Mouse (Mus musculus): ENCODE results near the gene Rreb1. TPM values are rescaled to one million over a fixed set of nuclear protein-coding genes. Genes with fewer than 3 reads are reported as not detected.
A peak's percentile ranks its signal among the peaks of the same experiment; 100 is the strongest.

Rreb1 gene
- total RNA-seq, 2 experiments from 2014 or later, result 36.2 to 48.7 TPM

- no peak for TF ChIP-seq CTCF (IDR thresholded peaks at IDR 0.05)
These were observed 70.2 kb downstream of the Rreb1 start for GRCm38 (mm10) chr13:37848438-37848837.

GRCm38 (mm10) chr13:37851617-37852016 lies 73.4 kb downstream of the Rreb1 start:
- Histone ChIP-seq H3K4me3 (no peak overlapping the region), H3K27ac (no peak overlapping the region)
- no peak for TF ChIP-seq CTCF (IDR thresholded peaks at IDR 0.05)
- intact Hi-C loops (cut with DNase I), result no loop called here
- DNase-seq (ENCODE audit: extremely low spot score in 1 of 2, low spot score in 2 of 2), result no peak

More at GRCm38 (mm10) chr13:37848438-37848837, 70.2 kb downstream of the Rreb1 start:
- no peak overlapping the region for H3K27ac ChIP-seq
- no peak for DNase-seq (ENCODE audit: extremely low spot score in 1 of 2, low spot score in 2 of 2)
- intact Hi-C loops (cut with DNase I), result no loop called here
- no peak overlapping the region for H3K4me3 ChIP-seq

- TF ChIP-seq CTCF (IDR thresholded peaks at IDR 0.05), result no peak
- H3K27ac ChIP-seq, result no peak overlapping the region
- DNase-seq (ENCODE audit: extremely low spot score in 1 of 2, low spot score in 2 of 2), result no peak
- no peak overlapping the region for H3K4me3 ChIP-seq
- intact Hi-C loops (cut with DNase I), result no loop called here
These were observed 74.7 kb downstream of the Rreb1 start for GRCm38 (mm10) chr13:37852850-37853249.

GRCm38 (mm10) chr13:37853441-37853840 lies 75.2 kb downstream of the Rreb1 start:
- intact Hi-C loops (cut with DNase I), result no loop called here
- TF ChIP-seq CTCF (IDR thresholded peaks at IDR 0.05), result no peak
- Histone ChIP-seq H3K27ac (no peak overlapping the region), H3K4me3 (no peak overlapping the region)
- no peak for DNase-seq (ENCODE audit: extremely low spot score in 1 of 2, low spot score in 2 of 2)

GRCm38 (mm10) chr13:37854031-37854431 lies 75.8 kb downstream of the Rreb1 start:
- no peak for TF ChIP-seq CTCF (IDR thresholded peaks at IDR 0.05)
- DNase-seq (ENCODE audit: extremely low spot score in 1 of 2, low spot score in 2 of 2), result peak in 1 of 2 experiments; percentile 22
- intact Hi-C loops (cut with DNase I), result no loop called here
- H3K4me3 ChIP-seq, result peak overlapping the region; percentile 28
- no peak overlapping the region; the same call in 1 of the 2 replicates for H3K27ac ChIP-seq

GRCm38 (mm10) chr13:37854455-37855220 lies 76.4 kb downstream of the Rreb1 start:
- no peak overlapping the region; the same call in 1 of the 2 replicates for H3K27ac ChIP-seq
- no peak for DNase-seq (ENCODE audit: extremely low spot score in 1 of 2, low spot score in 2 of 2)
- TF ChIP-seq CTCF (IDR thresholded peaks at IDR 0.05), result no peak
- intact Hi-C loops (cut with DNase I), result no loop called here
- H3K4me3 ChIP-seq, result no peak overlapping the region; the same call in 1 of the 2 replicates

- DNase-seq (ENCODE audit: extremely low spot score in 1 of 2, low spot score in 2 of 2), result no peak
- Histone ChIP-seq H3K4me3 (no peak overlapping the region), H3K27ac (no peak overlapping the region)
- intact Hi-C loops (cut with DNase I), result no loop called here
- TF ChIP-seq CTCF (IDR thresholded peaks at IDR 0.05), result no peak
These were observed 77.1 kb downstream of the Rreb1 start for GRCm38 (mm10) chr13:37855221-37855757.

GRCm38 (mm10) chr13:37855765-37856164 lies 77.6 kb downstream of the Rreb1 start:
- Histone ChIP-seq H3K4me3 (no peak overlapping the region), H3K27ac (no peak overlapping the region)
- no peak for DNase-seq (ENCODE audit: extremely low spot score in 1 of 2, low spot score in 2 of 2)
- no peak for TF ChIP-seq CTCF (IDR thresholded peaks at IDR 0.05)
- intact Hi-C loops (cut with DNase I), result no loop called here

- no peak for TF ChIP-seq CTCF (IDR thresholded peaks at IDR 0.05)
- no peak for DNase-seq (ENCODE audit: extremely low spot score in 1 of 2, low spot score in 2 of 2)
- H3K27ac ChIP-seq, result no peak overlapping the region
- no peak overlapping the region for H3K4me3 ChIP-seq
- intact Hi-C loops (cut with DNase I), result no loop called here
These were observed 78.3 kb downstream of the Rreb1 start for GRCm38 (mm10) chr13:37856537-37856936.

- peak; percentile 87 to 88 for DNase-seq (ENCODE audit: extremely low spot score in 1 of 2, low spot score in 2 of 2)
- intact Hi-C loops (cut with DNase I), result no loop called here
- no peak for TF ChIP-seq CTCF (IDR thresholded peaks at IDR 0.05)
- Histone ChIP-seq H3K4me3 (peak overlapping the region; percentile 70), H3K27ac (peak overlapping the region; percentile 71)
These were observed 79.3 kb downstream of the Rreb1 start for GRCm38 (mm10) chr13:37857284-37858065.

GRCm38 (mm10) chr13:37858066-37858501 lies 79.9 kb downstream of the Rreb1 start:
- TF ChIP-seq CTCF (IDR thresholded peaks at IDR 0.05), result no peak; the same call in 1 of the 2 replicates
- intact Hi-C loops (cut with DNase I), result no loop called here
- Histone ChIP-seq H3K4me3 (peak overlapping the region; percentile 70), H3K27ac (peak overlapping the region; percentile 71)
- peak in 1 of 2 experiments; percentile 16 for DNase-seq (ENCODE audit: extremely low spot score in 1 of 2, low spot score in 2 of 2)

GRCm38 (mm10) chr13:37858508-37858907 lies 80.3 kb downstream of the Rreb1 start:
- DNase-seq (ENCODE audit: extremely low spot score in 1 of 2, low spot score in 2 of 2), result no peak
- Histone ChIP-seq H3K27ac (no peak overlapping the region; the same call in 1 of the 2 replicates), H3K4me3 (no peak overlapping the region)
- TF ChIP-seq CTCF (IDR thresholded peaks at IDR 0.05), result no peak
- intact Hi-C loops (cut with DNase I), result no loop called here
